Mouse (Mus musculus): ENCODE measurements around the gene Tnpo1. TPM values are rescaled to one million over a fixed set of nuclear protein-coding genes. Genes with fewer than 3 reads are reported as not detected.

The Tnpo1 gene
- polyA plus RNA-seq, 1 experiment = 44.1 TPM

- Histone ChIP-seq H3K79me3 (ENCODE audit: low read depth) (peaks cover 80% of the 10 kb centered on the region), H3K79me2 (ENCODE audit: control insufficient read depth, insufficient read depth) (peaks cover 100% of the 10 kb centered on the region), H3K27me3 (ENCODE audit: control insufficient read depth, insufficient read depth, insufficient read length) (no peaks in the 10 kb centered on the region), H3K4me3 (ENCODE audit: insufficient read depth, poor library complexity, severe bottlenecking) (peak overlapping the region; percentile 45), H3K36me3 (ENCODE audit: control insufficient read depth, insufficient read depth) (peaks cover 43% of the 10 kb centered on the region), H3ac (ENCODE audit: control insufficient read depth, insufficient read length, low read depth) (peak overlapping the region; percentile 85)
- TF ChIP-seq FOSL1 (IDR thresholded peaks at IDR 0.05; ENCODE audit: insufficient read depth, low read length, poor library complexity, severe bottlenecking) (no peak), MYOD1 (IDR thresholded peaks at IDR 0.05; ENCODE audit: control insufficient read depth, insufficient read length, low read depth) (peak; percentile 28)
Measured at GRCm38 (mm10) chr13:98890137-98890870, 35.9 kb downstream of the Tnpo1 start.

DNA sequence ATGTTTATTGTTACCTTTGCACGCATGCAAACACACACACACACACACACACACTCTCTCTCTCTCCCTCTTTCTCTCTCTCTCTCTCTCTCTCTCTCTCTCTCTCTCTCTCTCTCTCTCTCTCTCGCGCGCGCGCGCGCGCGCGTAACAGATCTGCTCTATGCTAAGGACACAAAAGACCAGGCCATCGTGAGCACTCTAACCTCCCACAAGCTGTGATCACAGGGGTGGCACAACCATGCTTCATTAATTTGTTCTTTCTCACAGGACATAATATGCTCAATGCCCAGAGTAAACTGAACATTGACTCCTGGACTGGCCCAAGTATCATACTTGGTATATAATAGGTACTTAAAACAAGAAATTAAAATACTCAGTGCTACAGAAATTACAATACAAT lies 37.0 kb downstream of the Tnpo1 start:
- no peak for TF ChIP-seq MAX (IDR thresholded peaks at IDR 0.05)
- TF ChIP-seq MYOG (IDR thresholded peaks at IDR 0.05; ENCODE audit: control insufficient read depth, extremely low read depth, insufficient read length) = no peak
- no peak for TF ChIP-seq FOSL1 (IDR thresholded peaks at IDR 0.05; ENCODE audit: insufficient read depth, low read length, poor library complexity, severe bottlenecking)
- TF ChIP-seq MYOD1 (IDR thresholded peaks at IDR 0.05; ENCODE audit: control insufficient read depth, insufficient read length, low read depth) = no peak

DNA sequence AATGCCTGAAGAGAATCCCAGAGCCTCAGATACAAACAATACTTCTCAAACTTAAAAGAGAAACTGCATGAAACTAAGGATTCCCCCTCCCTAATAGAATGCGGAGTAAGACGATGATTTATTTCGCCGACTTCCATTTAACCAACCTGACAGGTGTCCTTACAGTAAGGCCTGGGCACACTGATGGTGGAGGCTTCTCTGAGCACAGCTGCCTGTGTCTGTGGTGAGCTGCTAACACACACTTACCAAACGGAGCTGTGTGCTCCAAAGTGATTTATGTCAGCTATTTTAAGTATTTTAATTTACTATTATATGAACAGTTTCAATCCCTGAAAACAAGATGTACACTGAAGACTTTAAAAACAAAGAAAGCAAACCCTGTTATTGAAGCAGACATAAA lies 42.4 kb downstream of the Tnpo1 start:
- peaks cover 99% of the 10 kb centered on the region for H3K36me3 ChIP-seq (ENCODE audit: control insufficient read depth, insufficient read depth)
- TF ChIP-seq FOSL1 (IDR thresholded peaks at IDR 0.05; ENCODE audit: insufficient read depth, low read length, poor library complexity, severe bottlenecking) (no peak), CTCF (IDR thresholded peaks at IDR 0.05; ENCODE audit: control insufficient read depth, insufficient read depth, insufficient read length) (no peak)

More for the DNA sequence above, 37.0 kb downstream of the Tnpo1 start:
- Histone ChIP-seq H3K79me2 (ENCODE audit: control insufficient read depth, insufficient read depth) (peaks cover 100% of the 10 kb centered on the region), H3ac (ENCODE audit: control insufficient read depth, insufficient read length, low read depth) (no peak overlapping the region), H3K4me3 (ENCODE audit: insufficient read depth, poor library complexity, severe bottlenecking) (no peak overlapping the region), H3K27me3 (ENCODE audit: control insufficient read depth, insufficient read depth, insufficient read length) (no peaks in the 10 kb centered on the region), H3K36me3 (ENCODE audit: control insufficient read depth, insufficient read depth) (peaks cover 54% of the 10 kb centered on the region), H3K79me3 (ENCODE audit: low read depth) (peaks cover 78% of the 10 kb centered on the region)

GRCm38 (mm10) chr13:98881991-98882390 lies 44.2 kb downstream of the Tnpo1 start:
- H3ac ChIP-seq (ENCODE audit: control insufficient read depth, insufficient read length, low read depth) = no peak overlapping the region
- peaks cover 58% of the 10 kb centered on the region for H3K79me3 ChIP-seq (ENCODE audit: low read depth)
- H3K79me2 ChIP-seq (ENCODE audit: control insufficient read depth, insufficient read depth) = peaks cover 100% of the 10 kb centered on the region
- H3K27me3 ChIP-seq (ENCODE audit: control insufficient read depth, insufficient read depth, insufficient read length) = no peaks in the 10 kb centered on the region
- H3K36me3 ChIP-seq (ENCODE audit: control insufficient read depth, insufficient read depth) = peaks cover 99% of the 10 kb centered on the region
- no peak for TF ChIP-seq USF1 (IDR thresholded peaks at IDR 0.05; ENCODE audit: low read depth)
- TF ChIP-seq FOSL1 (IDR thresholded peaks at IDR 0.05; ENCODE audit: insufficient read depth, low read length, poor library complexity, severe bottlenecking) = no peak
- no peak for TF ChIP-seq CTCF (IDR thresholded peaks at IDR 0.05; ENCODE audit: control insufficient read depth, insufficient read depth, insufficient read length)
- no peak for TF ChIP-seq CEBPB (IDR thresholded peaks at IDR 0.05; ENCODE audit: low read depth)
- TF ChIP-seq MYOG (IDR thresholded peaks at IDR 0.05; ENCODE audit: control insufficient read depth, extremely low read depth, insufficient read length) = no peak
- TF ChIP-seq MAX (IDR thresholded peaks at IDR 0.05) = no peak
- no peak for TF ChIP-seq MYOD1 (IDR thresholded peaks at IDR 0.05; ENCODE audit: control insufficient read depth, insufficient read length, low read depth)
- no peak overlapping the region for H3K4me3 ChIP-seq (ENCODE audit: insufficient read depth, poor library complexity, severe bottlenecking)

More for the DNA sequence above, 42.4 kb downstream of the Tnpo1 start:
- Histone ChIP-seq H3K79me2 (ENCODE audit: control insufficient read depth, insufficient read depth) (peaks cover 100% of the 10 kb centered on the region), H3K27me3 (ENCODE audit: control insufficient read depth, insufficient read depth, insufficient read length) (no peaks in the 10 kb centered on the region), H3ac (ENCODE audit: control insufficient read depth, insufficient read length, low read depth) (no peak overlapping the region), H3K79me3 (ENCODE audit: low read depth) (peaks cover 75% of the 10 kb centered on the region), H3K4me3 (ENCODE audit: insufficient read depth, poor library complexity, severe bottlenecking) (no peak overlapping the region)

- Histone ChIP-seq H3K4me3 (ENCODE audit: insufficient read depth, poor library complexity, severe bottlenecking) (no peak overlapping the region), H3K79me2 (ENCODE audit: control insufficient read depth, insufficient read depth) (peaks cover 94% of the 10 kb centered on the region), H3K27me3 (ENCODE audit: control insufficient read depth, insufficient read depth, insufficient read length) (no peaks in the 10 kb centered on the region), H3ac (ENCODE audit: control insufficient read depth, insufficient read length, low read depth) (no peak overlapping the region), H3K36me3 (ENCODE audit: control insufficient read depth, insufficient read depth) (peaks cover 99% of the 10 kb centered on the region), H3K79me3 (ENCODE audit: low read depth) (peaks cover 47% of the 10 kb centered on the region)
- TF ChIP-seq MAX (IDR thresholded peaks at IDR 0.05) (no peak), MYOD1 (IDR thresholded peaks at IDR 0.05; ENCODE audit: control insufficient read depth, insufficient read length, low read depth) (no peak), CTCF (IDR thresholded peaks at IDR 0.05; ENCODE audit: control insufficient read depth, insufficient read depth, insufficient read length) (no peak), FOSL1 (IDR thresholded peaks at IDR 0.05; ENCODE audit: insufficient read depth, low read length, poor library complexity, severe bottlenecking) (no peak), CEBPB (IDR thresholded peaks at IDR 0.05; ENCODE audit: low read depth) (no peak), USF1 (IDR thresholded peaks at IDR 0.05; ENCODE audit: low read depth) (no peak), MYOG (IDR thresholded peaks at IDR 0.05; ENCODE audit: control insufficient read depth, extremely low read depth, insufficient read length) (no peak)
Measured at GRCm38 (mm10) chr13:98880336-98880735, 45.8 kb downstream of the Tnpo1 start.

DNA sequence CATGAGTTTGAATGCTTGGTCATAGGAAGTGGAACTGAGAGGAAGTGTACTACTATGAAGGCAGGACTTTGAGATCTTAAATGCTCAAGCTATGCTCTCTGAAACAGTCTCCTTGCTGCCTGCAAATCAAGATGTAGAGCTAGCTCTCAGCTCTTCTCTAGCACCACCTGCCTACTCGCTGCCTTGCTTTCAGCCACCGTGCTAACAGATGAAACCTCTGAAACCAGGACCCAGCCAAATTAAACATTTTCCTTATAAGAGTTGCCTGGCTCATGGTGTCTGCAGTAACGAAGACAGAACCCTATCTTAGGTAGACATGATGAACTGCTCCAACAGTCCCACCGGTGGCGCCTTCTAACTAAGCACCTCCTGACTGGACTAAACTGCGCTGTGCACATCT lies 46.8 kb downstream of the Tnpo1 start:
- Histone ChIP-seq H3K27me3 (ENCODE audit: control insufficient read depth, insufficient read depth, insufficient read length) (no peaks in the 10 kb centered on the region), H3K36me3 (ENCODE audit: control insufficient read depth, insufficient read depth) (peaks cover 99% of the 10 kb centered on the region), H3ac (ENCODE audit: control insufficient read depth, insufficient read length, low read depth) (no peak overlapping the region), H3K79me2 (ENCODE audit: control insufficient read depth, insufficient read depth) (peaks cover 94% of the 10 kb centered on the region), H3K4me3 (ENCODE audit: insufficient read depth, poor library complexity, severe bottlenecking) (no peak overlapping the region), H3K79me3 (ENCODE audit: low read depth) (peaks cover 47% of the 10 kb centered on the region)
- TF ChIP-seq CTCF (IDR thresholded peaks at IDR 0.05; ENCODE audit: control insufficient read depth, insufficient read depth, insufficient read length) (no peak), CEBPB (IDR thresholded peaks at IDR 0.05; ENCODE audit: low read depth) (no peak), MYOD1 (IDR thresholded peaks at IDR 0.05; ENCODE audit: control insufficient read depth, insufficient read length, low read depth) (no peak), MYOG (IDR thresholded peaks at IDR 0.05; ENCODE audit: control insufficient read depth, extremely low read depth, insufficient read length) (no peak), FOSL1 (IDR thresholded peaks at IDR 0.05; ENCODE audit: insufficient read depth, low read length, poor library complexity, severe bottlenecking) (no peak), USF1 (IDR thresholded peaks at IDR 0.05; ENCODE audit: low read depth) (no peak), MAX (IDR thresholded peaks at IDR 0.05) (no peak)
